Mouse (Mus musculus) heart, adult 8-10 months (tissue): Measurements from ENCODE around the gene A730061H03Rik. TPM values are rescaled to one million over a fixed set of nuclear protein-coding genes. Genes with fewer than 3 reads are reported as not detected.
A peak's percentile ranks its signal among the peaks of the same experiment; 100 is the strongest.

ENCODE experiments used
- DNase-seq: peaks from one replicate; pipeline ENCODE4 v3.0.0; 2022; ENCODE audit warnings: low spot score
- total RNA-seq, 4 experiments: library from RNA; stranded (reverse); gene quantifications; 2 replicates each; pipeline ENCODE4 v1.2.4; 2022

The A730061H03Rik gene
- total RNA-seq = not detected

- peak; percentile 98 for DNase-seq
Measured at GRCm38 (mm10) chr14:55560202-55561073, at the start of gene A730061H03Rik. Gene A730061H03Rik, minus strand, starts transcription at chr14:55560406.

DNA sequence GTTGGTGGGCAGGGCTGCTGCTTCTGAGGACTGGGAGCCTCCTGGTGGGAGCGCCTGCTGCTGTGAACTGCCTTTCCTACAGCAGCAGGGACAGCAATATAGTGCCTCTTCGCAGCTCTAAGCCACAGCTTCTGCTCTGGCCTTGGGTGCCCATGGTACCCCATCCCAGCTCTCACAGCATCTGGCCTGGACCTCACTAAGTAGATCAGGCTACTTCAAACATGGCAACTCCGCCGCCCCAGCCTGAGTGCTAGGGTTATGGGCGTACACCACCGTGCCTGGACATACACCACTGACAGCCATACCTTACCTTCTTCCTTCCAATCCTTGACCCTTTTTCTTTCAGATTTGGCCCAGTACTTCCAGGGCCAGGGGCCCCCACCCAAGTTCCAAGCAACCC lies 48.1 kb upstream of the A730061H03Rik start:
- no peak for DNase-seq

DNA sequence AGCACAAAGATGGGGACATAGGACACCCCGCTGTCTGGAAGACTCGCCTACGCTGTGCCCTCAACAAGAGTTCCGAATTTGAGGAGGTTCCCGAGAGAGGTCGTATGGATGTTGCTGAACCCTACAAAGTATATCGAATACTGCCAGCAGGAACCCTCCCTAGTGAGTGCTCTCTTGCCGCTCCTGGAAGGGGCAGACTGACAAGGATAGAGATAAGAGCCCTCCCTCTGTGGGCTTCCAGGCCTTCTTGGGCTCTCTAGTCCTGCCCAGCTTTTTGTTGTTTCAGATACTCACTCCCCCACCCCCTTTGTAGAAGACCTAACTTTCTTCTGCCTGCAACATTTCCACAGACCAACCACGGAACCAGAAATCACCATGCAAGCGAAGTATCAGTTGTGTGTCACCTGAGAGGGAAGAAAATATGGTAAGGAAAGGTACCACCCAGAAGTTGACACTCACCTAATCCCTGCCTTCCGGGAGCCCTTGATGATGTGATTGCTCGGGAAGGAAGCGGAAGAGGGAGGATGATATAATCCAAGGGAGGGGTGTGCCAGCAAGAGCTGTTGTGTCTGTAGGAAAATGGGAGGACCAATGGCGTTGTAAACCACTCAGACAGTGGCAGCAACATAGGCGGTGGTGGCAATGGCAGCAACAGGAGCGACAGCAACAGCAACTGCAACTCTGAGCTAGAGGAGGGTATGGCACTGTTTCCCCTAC lies 45.7 kb upstream of the A730061H03Rik start:
- DNase-seq = no peak

GRCm38 (mm10) chr14:55604823-55605222 lies 44.6 kb upstream of the A730061H03Rik start:
- no peak for DNase-seq

DNA sequence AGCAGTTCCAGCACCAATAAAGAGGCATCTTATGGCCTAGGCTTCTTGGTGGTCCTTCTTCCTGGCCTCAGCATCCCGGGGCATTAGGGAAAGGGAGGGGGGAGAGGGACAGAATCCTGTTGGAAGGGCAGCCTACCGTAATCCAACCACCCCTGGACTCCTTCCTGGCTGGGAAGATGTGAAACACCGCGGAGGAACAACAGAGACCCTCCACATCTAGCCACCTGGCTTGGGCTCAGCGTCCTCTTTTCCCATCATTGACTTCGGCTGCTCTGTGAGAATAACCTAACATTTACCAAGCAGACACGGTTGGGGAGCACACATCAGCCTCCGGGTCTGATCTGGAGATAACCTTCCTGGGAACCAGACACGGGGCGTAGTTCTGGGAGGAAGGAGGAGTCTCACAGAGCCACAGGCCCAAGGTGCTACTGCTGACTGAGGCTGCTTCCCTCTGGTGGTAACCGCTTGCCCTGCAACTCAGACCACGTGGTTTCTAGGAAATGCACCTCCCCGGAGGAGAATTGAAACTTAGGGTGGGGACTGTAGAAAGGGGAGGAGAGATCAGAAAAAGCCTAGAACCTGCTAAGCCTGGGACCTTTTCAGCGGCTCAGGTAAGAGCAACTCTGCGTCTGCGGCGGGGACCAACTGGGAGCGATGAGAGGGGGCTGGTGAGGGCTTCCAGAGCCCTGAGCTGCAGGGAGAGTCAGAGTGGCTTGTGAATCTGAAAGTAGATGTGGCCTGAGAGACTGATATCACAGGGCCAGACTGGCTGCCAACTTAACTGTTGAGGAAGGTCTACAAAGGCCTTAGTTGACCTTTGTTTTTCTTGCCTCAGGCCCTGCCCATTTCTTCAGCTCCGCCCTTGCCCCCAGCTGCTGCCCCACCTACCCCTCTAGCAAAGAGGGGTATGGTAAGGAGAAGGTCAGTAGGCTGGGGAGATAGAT lies 43.7 kb upstream of the A730061H03Rik start:
- DNase-seq = peak; percentile 95

DNA sequence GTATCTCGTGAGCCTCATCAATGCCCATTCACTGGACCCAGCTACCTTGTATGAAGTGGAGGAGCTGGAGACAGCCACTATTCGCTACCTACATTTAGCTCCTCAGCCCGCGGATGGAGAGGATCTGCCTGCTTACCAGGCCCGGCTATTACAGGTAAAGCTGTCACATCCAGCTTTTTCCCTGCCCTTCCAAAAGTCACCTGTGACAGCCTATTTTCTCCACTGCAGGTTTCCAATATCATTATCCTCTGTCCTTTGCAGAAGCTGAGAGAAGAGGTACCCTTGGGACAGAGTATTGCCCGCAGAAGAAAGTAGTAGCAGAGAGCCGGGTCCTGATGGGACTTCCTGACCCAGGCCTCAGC lies 43.0 kb upstream of the A730061H03Rik start, which contains the start of gene Irf9:
Gene Irf9 (plus strand): TSS at position 301 of the 362 bp plus-strand sequence.
- DNase-seq = no peak

DNA sequence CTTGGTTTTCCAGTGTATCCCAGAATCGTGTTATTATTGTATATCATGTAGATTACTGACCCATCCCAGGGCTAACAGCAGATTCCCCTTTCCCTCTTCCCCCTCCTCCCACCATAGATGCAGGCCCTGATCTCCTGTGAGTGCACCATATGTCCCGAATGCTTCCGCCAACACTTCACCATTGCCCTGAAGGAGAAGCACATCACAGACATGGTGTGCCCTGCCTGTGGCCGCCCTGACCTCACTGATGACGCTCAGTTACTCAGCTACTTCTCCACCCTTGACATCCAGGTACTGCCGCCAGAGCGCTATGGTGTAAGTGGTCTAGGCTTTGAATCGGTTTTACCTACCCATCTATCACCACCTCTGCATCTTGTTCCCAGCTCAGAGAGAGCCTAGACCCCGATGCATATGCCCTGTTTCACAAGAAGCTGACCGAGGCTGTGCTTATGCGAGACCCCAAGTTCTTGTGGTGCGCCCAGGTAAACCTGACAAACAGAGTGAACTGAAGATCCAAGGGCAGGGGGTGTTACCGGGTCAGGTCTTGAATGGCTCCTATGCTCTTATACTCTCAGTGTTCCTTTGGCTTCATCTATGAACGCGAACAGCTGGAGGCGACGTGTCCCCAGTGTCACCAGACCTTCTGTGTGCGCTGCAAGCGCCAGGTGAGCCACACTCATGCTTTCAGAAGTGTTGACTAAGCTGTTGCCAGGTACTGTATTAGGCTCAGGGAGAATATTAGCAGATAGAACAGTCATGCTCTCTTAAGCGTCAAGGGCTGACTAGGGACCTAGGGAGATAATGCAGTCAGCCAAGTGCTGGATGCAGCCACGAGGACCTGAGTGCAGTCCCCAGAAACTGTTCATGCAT lies 38.5 kb upstream of the A730061H03Rik start:
- DNase-seq = no peak

DNA sequence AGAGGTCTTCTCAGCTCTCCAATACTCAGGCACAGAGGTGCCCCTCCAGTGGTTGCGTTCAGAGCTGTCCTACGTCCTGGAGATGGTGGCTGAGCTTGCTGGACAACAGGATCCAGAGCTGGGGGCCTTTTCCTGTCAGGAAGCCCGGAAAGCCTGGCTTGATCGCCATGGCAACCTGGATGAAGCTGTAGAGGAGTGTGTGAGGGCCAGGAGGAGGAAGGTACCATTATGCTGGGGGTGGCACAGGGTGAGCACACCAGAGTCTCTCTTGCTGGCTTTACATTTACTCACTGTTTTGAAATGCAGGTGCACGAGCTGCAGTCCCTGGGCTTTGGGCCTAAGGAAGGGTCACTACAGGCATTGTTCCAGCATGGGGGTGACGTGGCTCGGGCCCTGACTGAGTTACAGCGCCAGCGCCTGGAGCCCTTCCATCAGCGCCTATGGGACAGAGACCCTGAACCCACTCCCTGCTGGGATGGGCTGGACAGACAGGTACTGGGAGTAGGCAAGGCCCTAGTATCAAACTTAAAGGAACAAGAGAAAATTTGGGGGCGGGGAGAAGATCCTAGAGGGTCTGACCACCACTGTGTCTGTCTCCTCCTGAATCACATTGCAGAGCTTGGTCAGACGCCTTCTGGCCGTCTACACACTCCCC lies 36.0 kb upstream of the A730061H03Rik start:
- no peak for DNase-seq

DNA sequence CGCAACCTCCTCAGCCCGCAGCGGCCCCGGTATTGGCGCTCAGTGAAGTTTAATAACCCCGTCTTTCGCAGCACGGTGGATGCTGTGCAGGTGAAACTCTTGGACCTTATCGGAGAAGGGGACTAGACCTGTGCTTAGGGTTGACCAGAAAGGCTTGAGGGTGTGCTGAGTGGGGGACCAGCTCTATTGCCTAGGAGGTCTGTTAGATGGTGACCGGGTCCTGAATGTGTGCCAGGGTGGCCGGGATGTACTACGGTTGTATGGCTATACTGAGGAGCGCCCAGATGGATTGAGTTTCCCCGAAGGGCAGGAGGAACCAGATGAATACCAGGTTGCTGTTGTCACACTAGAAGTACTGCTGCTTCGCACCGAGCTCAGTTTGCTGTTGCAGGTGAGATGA lies 32.0 kb upstream of the A730061H03Rik start:
- no peak for DNase-seq

DNA sequence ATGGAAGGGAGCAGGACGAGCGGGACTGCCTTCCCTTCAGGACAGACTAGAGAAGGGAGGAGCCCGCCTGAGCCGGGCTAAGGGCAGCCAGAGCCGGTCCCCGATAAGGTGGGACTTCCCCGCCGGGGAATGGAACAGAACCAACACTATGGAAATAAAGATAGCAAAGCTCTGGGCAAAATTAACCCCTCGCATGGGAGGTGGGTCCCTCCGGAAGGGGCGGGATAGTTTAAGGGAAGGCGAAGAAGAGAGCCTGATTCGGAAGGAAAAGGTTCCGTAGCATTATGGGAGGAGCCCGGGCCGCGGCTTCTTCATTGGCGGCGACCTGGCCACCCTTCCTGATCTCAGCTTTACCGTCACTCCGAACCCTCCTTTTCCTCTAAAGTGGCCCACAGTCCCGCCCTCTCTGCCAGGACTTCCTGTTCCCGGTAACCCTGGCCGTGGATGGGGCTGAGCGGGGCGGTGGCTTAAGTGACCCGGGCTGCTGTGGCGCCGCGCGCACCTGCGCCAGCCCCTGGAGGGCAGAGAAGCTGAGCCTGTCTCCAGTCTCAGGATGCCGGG lies 31.2 kb upstream of the A730061H03Rik start, which contains the start of gene Rnf31:
Gene Rnf31 (plus strand): TSS at position 378 of the 561 bp plus-strand sequence.
- DNase-seq = peak; percentile 97

- DNase-seq = peak; percentile 98
Measured at GRCm38 (mm10) chr14:55590748-55591330, 30.6 kb upstream of the A730061H03Rik start, which contains the start of gene Psme2. Gene Psme2, minus strand, starts transcription at chr14:55591113.

DNA sequence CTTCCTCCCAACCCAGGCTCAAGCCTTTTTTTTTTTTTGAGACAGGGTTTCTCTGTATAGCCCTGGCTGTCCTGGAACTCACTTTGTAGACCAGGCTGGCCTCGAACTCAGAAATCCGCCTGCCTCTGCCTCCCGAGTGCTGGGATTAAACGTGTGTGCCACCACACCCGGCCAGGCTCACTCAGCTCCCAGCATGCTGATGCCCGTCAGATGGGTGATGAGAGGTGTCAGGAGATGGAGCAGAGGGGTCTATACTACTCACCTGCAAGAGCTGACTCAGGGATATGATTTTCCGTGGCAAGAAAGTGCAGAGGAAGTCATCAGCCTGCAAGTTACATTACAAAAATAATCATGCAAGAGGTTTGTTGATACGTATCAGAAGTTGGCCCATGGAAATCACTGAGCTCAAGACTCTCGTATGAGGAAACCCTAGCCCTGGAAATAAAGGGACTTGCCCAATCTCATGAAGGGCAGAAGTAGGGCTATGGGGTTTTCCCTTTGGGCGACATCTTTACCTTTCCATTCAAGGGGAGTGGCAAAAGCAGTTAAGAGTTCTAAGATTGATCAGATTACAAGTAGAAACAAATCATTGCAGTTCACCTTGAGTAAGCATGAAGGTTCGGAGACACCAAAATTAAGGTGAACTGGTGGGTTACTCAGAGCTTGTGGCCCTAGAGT lies 29.7 kb upstream of the A730061H03Rik start:
- DNase-seq = no peak

DNA sequence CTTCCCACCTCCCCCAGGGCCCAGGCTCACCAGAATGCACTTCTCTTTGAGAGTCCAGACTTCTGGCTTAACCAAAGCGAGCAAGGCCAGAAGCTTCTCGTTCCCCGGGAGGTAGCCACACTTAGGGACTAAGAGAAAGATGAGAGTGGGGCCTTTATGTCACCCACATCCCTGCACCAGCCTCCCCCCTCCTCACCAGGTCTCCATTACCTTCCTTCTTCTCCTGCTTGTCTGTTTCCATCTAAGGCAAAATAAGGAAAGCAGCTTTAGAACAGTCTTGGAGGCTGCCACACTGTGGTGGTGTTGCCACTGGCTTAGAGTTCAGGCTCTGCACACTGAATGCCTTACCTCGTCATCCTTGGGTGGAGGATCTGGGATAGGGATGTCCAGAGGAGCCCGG lies 29.1 kb upstream of the A730061H03Rik start:
- DNase-seq = no peak

GRCm38 (mm10) chr14:55586149-55586548 lies 25.9 kb upstream of the A730061H03Rik start:
- DNase-seq = no peak

GRCm38 (mm10) chr14:55585566-55585960 lies 25.4 kb upstream of the A730061H03Rik start:
- DNase-seq = no peak

DNA sequence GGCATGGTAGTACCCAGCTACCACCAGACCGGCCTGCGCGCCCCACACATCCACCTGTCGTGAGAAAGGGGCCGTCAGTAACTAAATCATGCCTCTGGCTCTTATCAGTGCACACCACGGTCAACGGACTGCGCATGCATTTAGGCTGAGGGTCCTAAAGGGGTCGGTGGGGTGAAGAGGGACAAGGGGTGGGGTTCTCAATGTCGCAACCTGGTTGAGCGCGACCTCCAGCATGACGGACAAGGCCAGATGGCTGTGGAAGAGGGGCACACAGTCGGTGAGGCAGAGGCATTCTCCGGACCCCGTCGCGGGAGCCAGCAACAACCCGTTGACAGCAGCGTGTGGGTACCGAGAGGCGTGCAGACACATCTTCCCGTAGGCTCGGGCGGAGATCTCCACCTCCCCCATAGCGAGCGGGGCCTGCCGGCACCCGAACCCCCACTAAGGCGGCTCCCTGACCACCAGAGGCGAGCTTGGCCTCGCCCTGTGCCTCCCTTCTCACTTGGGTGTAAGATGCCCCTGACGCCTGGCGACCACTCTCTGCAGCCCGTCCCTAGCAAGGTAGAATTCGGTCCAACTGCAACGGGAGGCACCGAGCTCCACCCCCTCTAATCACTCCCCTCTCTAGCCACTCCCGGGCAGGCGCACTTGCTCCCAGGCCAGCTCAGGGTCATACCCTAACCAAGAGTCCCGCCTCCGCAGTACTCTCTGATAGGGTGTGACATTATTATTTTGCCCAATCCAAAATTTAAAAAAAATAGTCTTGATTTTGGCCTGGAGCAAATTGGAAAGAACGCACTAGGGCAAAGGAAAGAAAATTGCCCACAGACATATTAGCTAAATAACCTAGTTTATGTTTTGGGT lies 24.7 kb upstream of the A730061H03Rik start, which contains the start of gene Emc9:
Gene Emc9 (minus strand): TSS at position 601 of the 864 bp plus-strand sequence.
- DNase-seq = peak; percentile 84

GRCm38 (mm10) chr14:55584303-55584701 lies 24.1 kb upstream of the A730061H03Rik start:
- no peak for DNase-seq
